Mouse (Mus musculus) hindbrain, embryonic 15.5 days (tissue): ENCODE results near the gene Lrr1. TPM values are rescaled to one million over a fixed set of nuclear protein-coding genes. Genes with fewer than 3 reads are reported as not detected.
"Not testable (repeated sequence)": the region's sequence is repeated elsewhere in the genome, so short reads cannot be mapped to it uniquely, and the experiment has no call there.

Experiments
- ATAC-seq: fragments of 200-750 bp; cut with Nextera tagmentation; 2 replicates; pipeline ENCODE4 v1.8.0; 2017; ENCODE audit warnings: low read depth, moderate number of reproducible peaks, moderate TSS enrichment; ENCODE audit not compliant: low FRiP score
- H3K27ac ChIP-seq: fragments of 300-500 bp; sonication (generic); replicated peaks from 2 replicates; pipeline ENCODE4 v1.5.1; 2015; ENCODE audit warnings: mild to moderate bottlenecking, inconsistent platforms
- H3K27me3 ChIP-seq: fragments of 300-500 bp; sonication (generic); 2 replicates; pipeline ENCODE4 v1.6.1; 2015; ENCODE audit warnings: control low read depth, inconsistent platforms
- H3K36me3 ChIP-seq: fragments of 300-500 bp; sonication (generic); 2 replicates; pipeline ENCODE4 v1.6.1; 2015; ENCODE audit warnings: control low read depth, inconsistent platforms
- H3K4me1 ChIP-seq: fragments of 300-500 bp; sonication (generic); replicated peaks from 2 replicates; pipeline ENCODE4 v1.6.1; 2015; ENCODE audit warnings: control low read depth, inconsistent platforms
- H3K4me2 ChIP-seq: fragments of 300-500 bp; sonication (generic); 2 replicates; pipeline ENCODE4 v1.6.1; 2015; ENCODE audit warnings: moderate library complexity, mild to moderate bottlenecking, inconsistent platforms
- H3K4me3 ChIP-seq: fragments of 300-500 bp; sonication (generic); 2 replicates; pipeline ENCODE4 v1.5.1; 2015; ENCODE audit warnings: mild to moderate bottlenecking, inconsistent platforms
- H3K9ac ChIP-seq: fragments of 300-500 bp; sonication (generic); 2 replicates; pipeline ENCODE4 v1.6.1; 2015; ENCODE audit warnings: inconsistent platforms
- H3K9me3 ChIP-seq: fragments of 300-500 bp; sonication (generic); 2 replicates; pipeline ENCODE4 v1.6.1; 2016; ENCODE audit warnings: control low read depth, inconsistent platforms
- WGBS: fragments of 180-500 bp; shearing (Covaris S2); methylation state at CpG from one replicate; pipeline ENCODE4 v1.1.7; 2015; 5-methylcytosine and 5-hydroxymethylcytosine counted together
- polyA plus RNA-seq: library from polyadenylated mRNA; unstranded; fragments of >200 nt; fragmentation: Nextera tagmentation; extraction: Ambion mirVana; gene quantifications from 2 replicates; pipeline ENCODE4 v1.2.1, GENCODE M21; 2015

The Lrr1 gene
- polyA plus RNA-seq, 1 experiment from 2014 or later = 5.1 TPM

GRCm38 (mm10) chr12:69166861-69167581 lies 1.6 kb upstream of the Lrr1 start:
- 69% methylated on average over 8 of the region's 8 CpGs for WGBS
- H3K36me3 ChIP-seq, H3K9ac ChIP-seq, ATAC-seq, H3K27me3 ChIP-seq, H3K4me3 ChIP-seq, H3K9me3 ChIP-seq, H3K27ac ChIP-seq, H3K4me1 ChIP-seq: not testable (repeated sequence)
- peak overlapping the region; percentile 95; the same call in 1 of the 2 replicates for H3K4me2 ChIP-seq

DNA sequence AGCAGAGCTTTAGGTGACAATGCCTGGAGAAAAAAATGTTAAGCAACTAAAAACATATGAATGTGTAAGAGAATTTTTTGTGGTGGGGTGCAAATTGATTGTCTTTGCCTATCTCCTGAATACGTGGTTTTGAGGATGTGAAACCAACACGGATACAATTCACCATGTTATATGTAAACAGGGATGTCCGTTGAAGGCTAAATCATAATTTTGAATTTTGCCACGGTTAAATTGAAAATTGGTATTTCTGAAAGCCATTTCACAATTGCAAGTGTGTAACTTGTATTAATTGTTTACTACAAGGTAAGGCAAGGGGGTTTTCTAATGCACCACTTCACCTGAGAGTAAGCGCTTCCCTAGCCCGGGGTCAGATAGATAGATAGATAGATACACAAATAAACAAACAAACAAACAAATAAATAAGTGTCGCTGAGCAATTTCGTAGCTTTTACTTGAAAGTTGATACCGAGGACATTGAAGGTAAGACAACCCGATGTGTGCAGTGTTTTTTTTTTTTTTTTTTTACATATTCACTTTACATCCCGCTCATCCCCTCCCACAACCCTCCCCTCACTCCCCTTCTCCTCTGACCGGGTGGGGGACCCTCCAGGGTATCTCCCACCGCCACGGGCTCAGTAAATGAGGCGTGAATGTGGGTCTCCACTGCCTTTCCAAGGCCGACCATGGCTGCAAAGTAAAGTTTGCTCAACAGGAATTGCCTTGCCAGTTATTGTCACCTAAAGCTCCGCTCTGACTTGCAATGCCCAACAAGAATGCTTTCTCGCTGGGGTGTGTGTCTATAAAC lies 756 bp upstream of the Lrr1 start:
- Histone ChIP-seq H3K4me2 (peak overlapping the region; percentile 95), H3K9ac (peak overlapping the region; percentile 63), H3K4me3 (peak overlapping the region; percentile 66), H3K9me3 (no peaks in the 10 kb centered on the region), H3K36me3 (no peaks in the 10 kb centered on the region), H3K27me3 (no peaks in the 10 kb centered on the region), H3K27ac (peak overlapping the region; percentile 77), H3K4me1 (peaks cover 10% of the 10 kb centered on the region)
- ATAC-seq = peak; percentile 74
- 9% methylated on average over 18 of the region's 18 CpGs for WGBS

DNA sequence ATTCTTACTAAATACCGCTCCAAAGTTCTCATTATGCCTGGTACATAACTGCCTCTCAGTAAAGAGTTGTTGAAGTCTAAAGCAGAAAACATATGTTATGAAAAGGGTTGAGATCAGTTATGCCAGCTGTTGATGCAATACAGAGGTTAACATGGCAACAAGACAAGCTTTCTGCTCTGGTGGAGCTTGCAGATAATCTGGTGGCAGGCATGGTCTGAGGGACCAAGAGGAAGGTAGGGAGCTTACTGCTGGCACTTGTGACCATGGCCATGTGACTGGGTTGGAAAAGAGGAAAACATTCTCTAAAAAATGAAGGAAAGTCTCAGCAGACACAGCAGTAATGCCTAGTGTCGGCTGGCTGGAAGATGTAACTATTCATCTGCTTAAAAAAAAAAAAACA lies 2.7 kb downstream of the Lrr1 start:
- H3K9ac ChIP-seq = no peak overlapping the region
- H3K27me3 ChIP-seq = no peaks in the 10 kb centered on the region
- H3K4me3 ChIP-seq = no peak overlapping the region
- ATAC-seq = no peak
- H3K27ac ChIP-seq = no peak overlapping the region
- no peaks in the 10 kb centered on the region for H3K36me3 ChIP-seq
- H3K4me2 ChIP-seq = no peak overlapping the region
- H3K4me1 ChIP-seq = peaks cover 10% of the 10 kb centered on the region
- WGBS = 98% methylated on average over 2 of the region's 2 CpGs
- H3K9me3 ChIP-seq = no peaks in the 10 kb centered on the region

DNA sequence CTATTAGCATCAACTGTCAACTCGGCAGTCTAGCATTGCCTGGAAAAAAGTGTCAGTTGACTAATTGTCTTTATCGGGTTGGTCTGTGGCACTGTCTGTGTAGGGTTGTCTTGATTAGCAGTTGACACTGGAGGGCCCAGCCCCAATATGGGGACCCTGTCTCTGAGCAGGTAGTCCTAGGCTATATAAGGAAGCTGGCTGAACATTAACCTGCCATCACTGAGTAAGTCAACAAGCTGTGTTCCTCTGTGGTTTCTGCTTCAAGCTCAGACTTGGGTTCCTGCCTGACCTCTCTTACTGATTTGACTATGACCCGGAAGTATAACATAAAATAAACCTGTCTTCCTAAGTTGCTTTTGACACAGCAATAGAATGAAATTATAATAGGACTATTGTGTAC lies 7.4 kb downstream of the Lrr1 start:
- H3K4me1 ChIP-seq = no peaks in the 10 kb centered on the region
- 97% methylated on average over 3 of the region's 3 CpGs for WGBS
- no peak overlapping the region for H3K27ac ChIP-seq
- no peaks in the 10 kb centered on the region for H3K27me3 ChIP-seq
- no peaks in the 10 kb centered on the region for H3K36me3 ChIP-seq
- H3K4me2 ChIP-seq = no peak overlapping the region
- H3K9me3 ChIP-seq = no peaks in the 10 kb centered on the region
- no peak overlapping the region for H3K9ac ChIP-seq
- H3K4me3 ChIP-seq = no peak overlapping the region
- no peak for ATAC-seq

DNA sequence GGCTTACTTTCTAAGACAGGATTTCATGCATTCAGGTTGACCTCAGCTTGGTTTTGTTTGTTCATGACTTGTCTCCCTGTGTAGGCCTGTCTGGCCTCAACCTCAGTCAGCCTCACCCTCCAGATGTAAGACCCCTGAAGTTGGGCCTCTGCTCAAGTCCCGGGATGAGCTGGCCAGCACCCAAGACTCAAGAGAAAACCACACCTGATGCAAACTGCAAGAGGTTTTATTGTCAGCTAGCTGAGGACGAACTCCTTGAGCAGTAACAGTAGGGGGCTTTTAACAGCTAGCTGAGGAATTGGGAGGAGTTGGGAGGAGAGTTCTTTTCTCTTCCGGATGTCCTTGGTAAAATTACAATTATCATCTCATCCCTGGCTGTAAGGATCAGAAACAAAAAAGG lies 8.9 kb downstream of the Lrr1 start:
- no peak overlapping the region for H3K9ac ChIP-seq
- no peaks in the 10 kb centered on the region for H3K4me1 ChIP-seq
- H3K4me2 ChIP-seq = no peak overlapping the region
- no peak for ATAC-seq
- H3K27ac ChIP-seq = no peak overlapping the region
- H3K36me3 ChIP-seq = peaks cover 10% of the 10 kb centered on the region
- no peaks in the 10 kb centered on the region for H3K27me3 ChIP-seq
- 82% methylated on average over 3 of the region's 3 CpGs for WGBS
- no peak overlapping the region for H3K4me3 ChIP-seq
- no peaks in the 10 kb centered on the region for H3K9me3 ChIP-seq

DNA sequence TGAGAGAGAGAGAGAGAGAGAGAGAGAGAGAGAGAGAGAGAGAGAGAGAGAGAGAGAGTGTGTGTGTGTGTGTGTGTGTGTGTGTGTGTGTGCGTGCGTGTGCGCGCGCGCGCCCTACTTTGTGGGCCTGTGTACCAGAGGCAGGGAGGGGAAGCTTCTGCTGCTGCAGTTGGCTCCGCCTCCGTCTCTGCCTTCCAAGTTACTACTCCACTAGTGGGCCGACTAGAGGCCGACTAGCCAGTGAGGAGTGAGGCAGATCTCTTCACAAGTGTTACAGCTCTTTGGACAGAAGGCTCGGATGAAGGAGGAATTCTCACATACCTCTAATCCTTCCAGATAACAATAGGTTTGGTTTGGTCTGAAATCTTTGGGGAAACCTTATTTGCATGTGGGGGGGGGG lies 10.8 kb downstream of the Lrr1 start:
- no peak overlapping the region for H3K9ac ChIP-seq
- no peak overlapping the region for H3K4me3 ChIP-seq
- no peak for ATAC-seq
- no peaks in the 10 kb centered on the region for H3K27me3 ChIP-seq
- H3K36me3 ChIP-seq = peaks cover 10% of the 10 kb centered on the region
- no peaks in the 10 kb centered on the region for H3K9me3 ChIP-seq
- no peak overlapping the region for H3K4me2 ChIP-seq
- peaks cover 4% of the 10 kb centered on the region; the same call in 1 of the 2 replicates for H3K4me1 ChIP-seq
- 84% methylated on average over 12 of the region's 12 CpGs for WGBS
- H3K27ac ChIP-seq = no peak overlapping the region

GRCm38 (mm10) chr12:69181800-69182199 lies 13.2 kb downstream of the Lrr1 start:
- Histone ChIP-seq H3K9ac (no peak overlapping the region), H3K4me2 (no peak overlapping the region), H3K27ac (no peak overlapping the region), H3K27me3 (no peaks in the 10 kb centered on the region), H3K4me1 (peaks cover 19% of the 10 kb centered on the region), H3K4me3 (no peak overlapping the region), H3K9me3 (no peaks in the 10 kb centered on the region), H3K36me3 (peaks cover 10% of the 10 kb centered on the region)
- no peak for ATAC-seq
- WGBS = 94% methylated on average over 4 of the region's 4 CpGs

DNA sequence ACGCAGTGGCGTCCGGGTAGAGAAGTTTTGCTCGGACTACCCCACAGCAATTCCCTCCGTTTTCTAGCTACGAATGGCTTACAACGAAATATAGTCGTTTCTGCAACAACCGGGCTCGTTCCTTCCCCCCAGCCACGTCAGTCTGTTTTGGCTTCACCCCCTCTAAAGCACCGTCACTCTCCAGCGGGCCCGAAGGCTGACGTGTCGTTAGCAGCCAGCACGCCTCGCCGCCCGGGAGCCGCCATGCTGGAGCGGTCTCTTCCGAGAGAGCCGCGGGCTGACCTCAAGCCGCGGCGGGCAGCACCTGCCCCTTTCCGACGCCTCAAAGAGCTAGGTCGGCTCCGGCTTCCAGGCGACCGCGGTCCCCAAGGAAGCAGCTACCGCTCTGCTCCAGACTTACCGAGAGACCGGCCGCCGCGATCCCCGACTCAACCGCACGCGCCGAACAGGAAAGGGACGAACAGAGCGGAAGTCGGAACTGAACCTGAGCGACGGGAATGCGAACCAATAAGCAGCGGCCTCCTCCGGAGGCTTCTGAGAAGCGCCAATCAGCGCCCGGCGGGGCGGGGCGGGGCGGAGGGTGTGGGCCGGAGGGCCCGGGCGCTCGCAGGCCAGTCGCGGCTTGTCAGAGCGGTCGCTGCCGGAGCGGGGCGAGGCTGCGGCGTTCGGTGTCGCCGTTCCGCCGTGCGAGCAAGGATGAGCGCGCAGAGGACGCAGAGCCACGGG lies 15.1 kb downstream of the Lrr1 start, which contains the start of the genes Rpl36al and Mgat2:
Gene Rpl36al, minus strand, starts transcription at position 501 of the 726 bp plus-strand sequence.
Gene Mgat2, plus strand, starts transcription at position 575 of the 726 bp plus-strand sequence.
- H3K4me3 ChIP-seq = peak within 1 kb of the TSS; percentile 75
- no peaks in the 10 kb centered on the region for H3K9me3 ChIP-seq
- H3K4me2 ChIP-seq = peak within 1 kb of the TSS; percentile 80
- H3K36me3 ChIP-seq = peaks cover 16% of the 10 kb centered on the region
- H3K9ac ChIP-seq = peak within 1 kb of the TSS; percentile 92
- ATAC-seq = peak; percentile 99
- no peaks in the 10 kb centered on the region for H3K27me3 ChIP-seq
- H3K4me1 ChIP-seq = peaks cover 29% of the 10 kb centered on the region
- WGBS = under 1% methylated on average over 84 of the region's 84 CpGs
- peak within 1 kb of the TSS; percentile 94 for H3K27ac ChIP-seq

GRCm38 (mm10) chr12:69184342-69185295 lies 16.0 kb downstream of the Lrr1 start:
- no peaks in the 10 kb centered on the region for H3K27me3 ChIP-seq
- peak overlapping the region; percentile 75 for H3K4me3 ChIP-seq
- peaks cover 18% of the 10 kb centered on the region for H3K36me3 ChIP-seq
- WGBS = 1% methylated on average over 81 of the region's 86 CpGs
- no peaks in the 10 kb centered on the region for H3K9me3 ChIP-seq
- peak; percentile 59 for ATAC-seq
- peak overlapping the region; percentile 94 for H3K27ac ChIP-seq
- peak overlapping the region; percentile 80 for H3K4me2 ChIP-seq
- H3K4me1 ChIP-seq = peaks cover 29% of the 10 kb centered on the region
- H3K9ac ChIP-seq = peak overlapping the region; percentile 92

- H3K9ac ChIP-seq = peak overlapping the region; percentile 92; the same call in 1 of the 2 replicates
- peaks cover 29% of the 10 kb centered on the region for H3K4me1 ChIP-seq
- H3K9me3 ChIP-seq = no peaks in the 10 kb centered on the region
- no peak overlapping the region for H3K27ac ChIP-seq
- H3K4me2 ChIP-seq = peak overlapping the region; percentile 80
- no peaks in the 10 kb centered on the region for H3K27me3 ChIP-seq
- ATAC-seq = no peak
- WGBS = 71% methylated on average over 7 of the region's 7 CpGs
- H3K4me3 ChIP-seq = peak overlapping the region; percentile 75
- peaks cover 21% of the 10 kb centered on the region for H3K36me3 ChIP-seq
Measured at GRCm38 (mm10) chr12:69185371-69185770, 16.8 kb downstream of the Lrr1 start.
